Mouse (Mus musculus): ENCODE measurements around the gene Il31ra. TPM values are rescaled to one million over a fixed set of nuclear protein-coding genes. Genes with fewer than 3 reads are reported as not detected.

The Il31ra gene
- polyA plus RNA-seq, 1 experiment from 2014 or later: 0.59 TPM

DNA sequence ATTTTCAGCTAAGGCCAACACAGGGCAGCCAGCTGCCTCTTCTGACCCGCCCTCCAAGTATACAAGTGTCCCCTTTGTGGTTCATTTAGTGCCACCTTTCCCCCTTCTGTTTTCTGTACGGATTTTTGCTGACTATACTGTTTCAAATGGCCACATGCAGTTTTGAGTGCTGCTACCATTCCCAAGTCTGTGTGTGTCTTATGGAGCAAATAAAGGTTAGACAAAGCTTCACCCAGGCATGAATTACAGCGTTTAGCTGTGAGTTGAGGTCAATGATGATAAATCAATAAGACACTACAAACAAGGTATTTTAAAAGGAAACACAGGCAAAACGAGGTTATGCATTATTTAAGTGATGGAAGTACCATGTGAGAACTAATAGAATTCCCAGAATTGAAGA is 24.6 kb downstream of the Il31ra start:
- no peak for DNase-seq (ENCODE audit: low spot score)

DNA sequence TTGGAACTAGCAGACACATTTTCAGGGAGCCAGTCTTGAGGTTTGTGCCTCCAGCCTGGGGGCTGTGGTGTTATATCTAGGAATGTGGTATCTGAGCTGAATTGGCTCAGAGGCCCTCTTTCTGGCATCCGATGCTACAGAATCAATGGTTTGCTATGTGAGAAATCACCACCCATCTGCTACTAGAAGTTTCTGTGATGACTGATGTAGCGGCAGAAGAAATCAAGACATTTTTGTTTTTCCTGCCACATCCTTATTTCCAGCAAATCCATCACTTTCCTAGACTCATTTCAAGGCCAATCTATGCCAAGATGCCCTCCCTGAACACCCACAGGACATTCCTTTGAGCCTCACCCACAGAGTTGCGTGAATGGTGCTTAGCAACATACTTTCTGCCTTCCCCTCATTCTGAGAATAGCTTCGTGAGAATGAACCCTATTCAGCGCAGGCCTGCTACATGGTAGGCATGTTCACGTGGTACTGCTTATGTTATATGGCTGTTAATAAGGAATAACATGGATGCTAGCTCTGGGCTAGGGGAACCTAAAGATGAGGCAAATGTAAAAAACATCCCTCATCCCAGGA is 33.5 kb downstream of the Il31ra start:
- DNase-seq (ENCODE audit: low spot score): no peak

DNA sequence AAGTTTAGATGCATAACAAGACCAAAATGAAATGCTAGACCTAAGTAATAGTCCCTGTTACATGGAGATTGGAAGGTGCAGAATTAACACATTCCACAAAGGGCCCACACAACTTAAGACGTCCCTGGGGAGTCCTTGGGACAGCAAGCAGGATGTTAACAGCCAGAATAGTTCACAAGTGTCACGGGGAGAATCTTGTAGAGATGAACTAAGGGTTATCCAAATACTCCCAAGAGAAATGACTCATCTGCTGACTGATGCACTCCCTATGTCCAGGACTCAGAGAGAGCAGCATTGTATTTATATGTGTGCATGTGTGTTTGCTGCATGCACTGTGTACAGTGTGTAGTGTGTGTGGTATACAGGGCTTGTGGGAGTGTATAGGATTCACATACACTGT is 37.7 kb downstream of the Il31ra start:
- no peak for DNase-seq (ENCODE audit: low spot score)

DNA sequence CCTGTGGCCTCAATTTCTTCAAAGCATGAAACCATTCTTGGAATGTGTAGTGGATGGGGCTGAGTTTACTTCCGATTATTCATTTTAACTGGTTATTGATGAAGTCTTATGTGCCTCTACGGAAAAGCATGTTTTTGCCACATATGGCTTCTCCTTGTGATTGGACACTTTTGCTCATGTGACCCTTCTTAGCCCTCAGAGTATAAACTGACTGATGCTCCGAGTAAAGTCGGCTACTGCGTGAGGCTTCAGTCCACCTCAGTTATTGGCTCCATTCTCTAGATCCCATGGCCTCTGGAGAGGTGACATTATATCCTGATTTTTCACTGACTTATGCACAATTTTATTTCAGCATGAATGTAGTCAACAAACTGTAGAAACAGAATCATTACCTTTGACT is 40.9 kb downstream of the Il31ra start:
- DNase-seq (ENCODE audit: low spot score): no peak

DNA sequence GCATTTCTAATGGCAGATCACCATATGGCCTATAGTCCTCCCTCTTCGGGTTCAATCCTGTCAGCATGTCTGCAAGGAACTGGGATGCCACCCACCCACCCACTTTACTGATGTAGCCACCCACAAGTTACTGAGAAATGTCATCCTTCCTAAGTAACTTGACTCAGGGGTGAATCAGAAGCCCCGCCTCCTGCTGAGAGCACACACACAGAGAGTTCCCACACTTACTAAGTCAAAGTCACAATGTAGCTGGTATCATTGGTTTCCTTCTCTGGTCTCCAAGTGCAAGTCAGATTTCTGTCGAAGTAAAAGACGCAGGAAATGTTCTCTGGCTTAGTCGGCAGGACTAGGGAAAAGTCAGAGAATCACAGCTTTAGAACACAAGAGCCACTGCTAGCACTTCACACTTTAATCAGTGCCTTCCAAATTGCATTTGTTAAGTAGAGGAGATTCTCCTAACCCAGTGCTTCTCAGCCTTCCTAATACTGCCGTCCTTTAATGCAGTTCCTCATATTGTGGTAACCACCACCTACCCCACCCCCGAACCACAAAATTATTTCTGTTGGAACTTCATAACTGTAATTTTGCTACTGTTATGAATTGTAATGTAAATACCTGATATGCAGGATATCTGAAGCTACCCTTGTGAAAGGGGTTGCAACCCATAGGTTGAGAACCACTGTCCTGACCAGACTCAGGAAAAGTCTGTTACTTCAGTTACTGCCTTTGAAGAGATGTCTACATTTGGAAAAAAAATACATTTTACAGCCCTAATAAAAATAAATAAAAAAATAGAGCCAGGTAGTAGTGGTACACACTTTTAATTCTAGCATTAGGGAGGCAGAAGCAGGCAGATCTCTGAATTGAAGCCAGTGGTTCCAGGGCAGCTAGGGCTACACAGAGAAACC is 42.3 kb downstream of the Il31ra start:
- DNase-seq (ENCODE audit: low spot score): no peak

DNA sequence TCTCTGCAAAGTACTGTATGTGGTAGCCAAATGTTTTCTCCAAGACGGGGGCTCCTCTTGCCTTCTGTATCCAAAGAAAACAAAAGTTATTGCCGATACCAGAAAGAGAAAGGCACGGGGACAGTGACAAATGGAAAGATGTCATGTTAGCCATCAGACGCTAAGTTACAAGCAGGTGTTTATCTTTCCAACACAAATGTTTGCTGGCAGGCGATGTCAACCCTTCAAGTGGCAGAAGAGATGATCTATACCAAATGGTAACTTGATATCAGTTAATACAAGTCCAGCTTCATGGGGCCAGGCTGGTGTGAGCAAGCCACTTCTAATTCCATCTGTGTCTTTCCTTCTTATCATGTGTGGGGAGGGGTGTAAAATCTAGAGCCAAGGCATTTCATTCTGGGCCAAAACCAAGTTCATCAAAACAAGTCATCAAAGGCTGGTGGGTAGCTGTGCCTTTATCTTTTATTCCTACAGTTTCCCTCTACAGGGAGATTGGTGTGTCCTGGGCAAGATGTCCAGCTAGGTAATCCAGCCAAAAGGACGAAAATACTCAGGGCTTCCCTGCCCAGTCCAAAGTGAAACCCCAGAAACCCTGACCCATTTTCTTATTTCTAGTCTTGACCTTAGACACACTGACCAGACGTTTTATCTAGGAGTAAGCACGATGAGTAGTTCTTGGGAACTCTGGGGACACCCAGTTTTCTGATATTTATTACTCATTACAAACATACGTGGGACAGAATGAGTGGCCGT is 52.8 kb downstream of the Il31ra start:
- DNase-seq (ENCODE audit: low spot score): no peak

DNA sequence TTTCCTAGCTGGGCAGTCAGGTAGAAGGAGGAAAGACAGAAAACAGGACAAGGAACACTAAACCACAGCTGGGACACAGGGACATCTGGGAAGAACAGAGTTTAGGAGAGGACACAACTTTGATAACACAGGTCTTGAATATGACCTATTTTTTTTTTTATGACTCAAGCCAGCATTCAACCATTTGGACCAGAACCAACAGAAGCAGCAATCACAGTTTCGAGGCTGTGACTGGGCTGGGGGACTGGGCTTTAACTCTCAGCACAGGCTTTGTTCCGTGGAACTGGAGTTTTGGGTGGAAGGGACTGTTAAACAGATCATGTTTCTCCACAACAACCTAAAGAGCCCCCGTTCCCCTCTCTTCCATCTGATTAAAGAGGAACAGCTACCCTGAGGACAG is 53.5 kb downstream of the Il31ra start:
- no peak for DNase-seq (ENCODE audit: low spot score)

DNA sequence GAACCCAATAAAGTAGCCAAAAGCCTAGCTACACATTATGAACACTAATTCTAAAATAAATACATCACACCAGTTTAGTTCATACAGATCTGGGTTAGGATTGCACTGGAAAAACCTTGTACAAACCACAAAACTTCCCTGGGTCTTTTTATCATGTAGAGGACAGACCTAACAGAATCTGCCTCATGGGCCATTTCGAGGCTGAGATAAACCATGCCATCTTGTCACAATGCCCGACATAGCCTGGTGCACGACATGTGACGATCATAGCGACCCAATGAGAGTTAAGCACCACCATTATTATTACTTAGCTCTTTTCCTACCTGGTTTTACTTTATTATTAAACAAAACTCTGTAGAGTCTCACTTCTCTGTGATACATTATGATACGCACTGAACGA is 57.1 kb downstream of the Il31ra start:
- no peak for DNase-seq (ENCODE audit: low spot score)

DNA sequence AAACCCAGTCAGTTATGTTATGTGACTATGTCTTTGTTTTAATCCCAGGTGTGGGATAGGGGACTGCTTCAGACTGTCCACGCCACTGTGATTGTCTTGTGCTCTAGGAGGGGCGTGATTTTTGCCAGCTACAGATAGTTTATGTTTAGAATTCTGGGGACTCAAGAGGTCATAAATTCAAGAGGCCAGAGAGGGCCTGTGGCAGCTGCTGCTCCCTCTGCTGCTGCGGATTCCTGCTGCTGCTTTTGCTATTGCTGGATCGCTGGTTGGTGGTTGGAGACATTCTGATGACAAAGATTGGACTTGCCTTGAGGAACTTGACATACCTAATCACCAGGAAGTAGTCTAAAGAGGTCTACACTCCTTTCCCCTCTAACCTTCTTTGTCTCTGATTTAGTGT is 57.5 kb downstream of the Il31ra start:
- no peak for DNase-seq (ENCODE audit: low spot score)

DNA sequence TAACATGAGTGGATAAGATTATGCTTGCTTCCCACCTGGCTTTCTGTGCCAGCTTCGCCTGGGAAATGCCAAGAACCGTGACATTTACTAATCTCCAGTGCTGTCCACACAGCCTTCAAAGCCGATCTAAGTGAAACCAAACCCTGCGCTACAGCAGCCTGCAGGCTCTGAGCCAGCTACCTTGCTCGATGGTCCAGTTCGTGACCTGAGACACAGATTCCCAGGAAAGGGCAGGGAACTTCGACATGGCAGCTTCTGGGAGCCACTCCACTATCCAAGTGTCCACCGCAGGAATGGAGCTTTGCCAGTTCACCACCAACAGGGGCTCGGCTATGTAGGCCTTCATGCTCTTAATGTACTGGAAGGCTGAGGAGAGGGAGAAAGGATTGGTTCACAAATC is 60.6 kb downstream of the Il31ra start:
- DNase-seq (ENCODE audit: low spot score): no peak

DNA sequence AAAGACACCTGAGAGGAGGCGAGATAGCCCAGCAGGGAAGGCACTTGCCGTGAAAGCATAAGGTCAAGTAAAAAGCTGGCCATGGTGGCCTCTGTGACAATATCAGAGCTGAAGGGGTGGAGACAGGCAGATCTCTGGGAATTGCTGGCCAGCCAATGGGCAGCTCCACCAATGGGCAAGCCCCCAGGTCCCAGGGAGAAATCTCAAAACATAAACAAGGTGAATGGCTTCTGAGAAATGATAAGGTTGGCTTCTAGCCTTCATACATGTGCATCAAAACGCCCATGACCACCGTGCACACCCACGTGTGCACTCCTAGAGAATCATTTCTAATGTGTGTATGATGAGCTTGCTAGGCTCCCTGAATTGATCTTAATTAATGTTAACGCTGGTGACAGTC is 61.9 kb downstream of the Il31ra start:
- DNase-seq (ENCODE audit: low spot score): no peak

DNA sequence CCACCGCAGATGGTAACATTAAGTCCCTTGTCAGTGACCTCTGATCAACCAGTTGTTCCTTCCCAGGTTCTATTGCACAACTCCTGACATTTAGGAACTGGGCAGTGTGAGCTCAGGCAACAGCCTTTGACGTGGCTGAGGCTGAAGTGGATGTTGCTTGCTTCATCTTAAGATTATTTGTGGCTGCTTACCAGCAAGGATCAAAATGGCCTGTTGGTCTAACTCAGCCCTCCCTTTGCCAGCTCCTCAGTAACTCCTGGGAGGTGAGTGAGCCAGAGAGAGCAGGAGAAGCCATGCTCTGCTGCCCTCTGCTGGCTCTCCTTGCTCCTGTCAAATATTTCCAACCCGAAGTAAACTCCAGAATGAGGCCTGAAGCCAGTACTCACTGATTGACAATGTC is 64.3 kb downstream of the Il31ra start:
- DNase-seq (ENCODE audit: low spot score): peak; percentile 84

DNA sequence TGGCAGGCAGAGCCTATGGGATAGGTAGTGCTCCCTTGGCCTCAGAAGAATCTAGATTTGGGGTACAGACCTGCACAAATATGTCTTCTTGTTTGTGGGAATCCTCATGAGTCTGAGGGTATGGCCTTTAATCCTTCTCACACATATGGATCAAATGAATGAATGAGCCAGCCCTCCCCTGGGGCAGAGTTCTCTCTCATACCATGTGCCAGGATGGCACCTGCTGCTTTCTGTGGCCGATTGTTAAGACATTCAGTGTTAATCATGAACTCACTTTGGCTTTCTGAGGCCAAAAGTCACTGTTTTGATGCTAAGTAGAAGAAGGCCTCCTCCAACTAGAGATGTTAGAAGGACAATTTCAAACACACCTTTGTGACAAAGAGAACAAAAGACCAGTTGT is 67.0 kb downstream of the Il31ra start:
- no peak for DNase-seq (ENCODE audit: low spot score)

DNA sequence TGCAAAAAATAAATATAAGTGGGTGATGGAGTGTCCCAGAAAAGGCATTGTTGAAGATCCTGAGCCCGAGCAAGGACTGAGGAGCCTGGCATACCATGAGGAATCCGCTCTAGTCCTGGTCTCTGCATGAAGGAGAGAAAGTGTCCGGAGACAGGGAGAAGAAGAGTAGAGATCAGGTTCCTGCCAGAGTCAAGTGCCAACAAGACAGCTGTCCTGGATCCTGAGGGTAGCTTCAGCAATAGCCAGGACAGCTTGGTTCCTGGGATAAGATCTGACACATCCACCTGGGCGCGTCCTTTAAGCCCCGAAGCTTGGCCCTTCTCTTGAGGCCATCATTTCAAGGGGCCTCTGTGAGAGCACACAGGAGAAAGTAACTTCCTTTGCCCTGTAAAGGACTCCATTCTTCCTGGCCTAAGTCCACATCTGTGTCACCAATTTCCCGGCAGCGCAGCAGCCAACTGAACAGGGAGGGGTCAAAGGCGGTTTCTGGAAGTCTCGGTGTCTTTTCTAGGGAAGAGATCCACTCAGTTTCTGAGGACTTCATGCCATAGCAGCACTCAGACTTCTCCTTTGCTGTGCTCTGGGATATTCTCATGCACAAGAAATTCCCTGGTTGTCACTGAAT is 70.7 kb downstream of the Il31ra start:
- DNase-seq (ENCODE audit: low spot score): no peak

DNA sequence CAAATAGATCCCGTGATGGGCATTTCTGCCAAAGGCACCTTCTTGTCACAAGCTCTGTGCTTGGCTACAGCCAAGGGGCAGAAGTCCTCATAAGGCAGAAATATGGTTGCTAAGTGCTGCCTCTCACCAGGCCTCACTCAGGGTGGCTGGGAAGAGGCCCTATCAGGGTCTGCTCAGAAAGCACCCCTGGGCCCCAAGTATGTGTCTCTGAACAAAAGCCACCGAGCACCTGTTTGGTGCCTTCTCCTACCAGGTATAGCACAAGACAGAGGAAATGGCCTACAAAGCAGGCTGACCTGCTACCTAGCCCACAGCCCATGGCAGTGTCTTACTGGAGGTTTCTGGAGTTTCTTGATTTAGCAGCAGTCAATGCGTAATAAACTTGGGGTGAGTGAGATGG is 71.3 kb downstream of the Il31ra start:
- peak; percentile 59 for DNase-seq (ENCODE audit: low spot score)

DNA sequence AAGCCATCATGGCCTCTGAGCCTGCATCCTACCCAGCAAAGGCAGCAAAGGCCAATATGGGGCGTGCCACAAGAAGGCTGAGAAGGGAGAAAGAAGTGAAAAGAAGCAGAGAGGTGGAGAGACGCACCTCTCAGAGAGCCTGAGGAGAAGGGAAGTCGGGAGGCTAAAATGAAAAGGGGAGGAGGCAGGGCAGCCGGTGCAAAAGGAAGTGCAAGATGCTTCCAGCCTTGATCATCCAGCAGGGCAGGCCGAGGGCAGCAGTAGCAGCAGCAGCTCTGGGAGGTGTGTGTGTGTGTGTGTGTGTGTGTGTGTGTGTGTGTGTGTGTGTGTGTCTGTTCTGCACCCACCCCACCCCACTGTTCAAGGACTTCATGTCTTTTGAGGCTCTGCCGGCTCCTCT is 71.9 kb downstream of the Il31ra start:
- peak; percentile 43 for DNase-seq (ENCODE audit: low spot score)

DNA sequence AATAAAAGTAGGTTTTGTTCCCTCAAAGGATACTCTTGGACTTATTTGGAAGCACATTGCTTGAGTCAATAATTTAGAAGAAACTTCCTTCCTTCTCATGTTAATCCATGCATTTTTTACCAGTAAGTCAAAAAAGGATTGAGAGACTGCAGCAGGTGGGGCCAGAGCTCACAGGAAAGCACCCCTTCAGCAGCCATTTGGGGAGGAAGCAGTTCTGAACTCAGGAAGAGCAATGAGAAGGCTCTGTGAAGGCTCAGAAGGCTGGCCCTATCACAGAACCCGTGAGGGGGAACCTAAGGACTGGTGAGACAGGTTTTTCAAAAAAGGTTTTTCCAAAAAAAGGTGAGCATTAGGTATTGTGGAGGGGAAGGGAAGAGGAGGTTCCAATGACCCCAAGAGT is 79.6 kb downstream of the Il31ra start:
- DNase-seq (ENCODE audit: low spot score): peak; percentile 54

DNA sequence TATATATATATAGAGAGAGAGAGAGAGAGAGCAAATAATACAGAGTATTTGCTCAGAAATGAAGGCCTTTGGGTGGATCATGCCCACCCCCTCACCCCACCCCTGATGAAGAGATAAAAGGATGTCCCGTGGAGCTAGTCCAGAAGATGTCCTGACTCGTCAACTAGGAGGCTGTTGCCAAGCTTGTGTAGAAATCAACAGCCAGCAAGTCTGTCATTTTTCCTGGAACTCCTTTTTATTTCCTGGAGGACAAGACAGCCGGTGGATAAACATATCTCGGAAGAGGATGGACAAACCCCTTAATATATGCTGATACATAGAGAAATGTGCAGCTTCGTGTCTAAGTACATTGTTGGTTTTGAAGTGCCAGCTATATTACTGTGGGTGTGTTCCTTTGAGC is 81.3 kb downstream of the Il31ra start:
- DNase-seq (ENCODE audit: low spot score): no peak

DNA sequence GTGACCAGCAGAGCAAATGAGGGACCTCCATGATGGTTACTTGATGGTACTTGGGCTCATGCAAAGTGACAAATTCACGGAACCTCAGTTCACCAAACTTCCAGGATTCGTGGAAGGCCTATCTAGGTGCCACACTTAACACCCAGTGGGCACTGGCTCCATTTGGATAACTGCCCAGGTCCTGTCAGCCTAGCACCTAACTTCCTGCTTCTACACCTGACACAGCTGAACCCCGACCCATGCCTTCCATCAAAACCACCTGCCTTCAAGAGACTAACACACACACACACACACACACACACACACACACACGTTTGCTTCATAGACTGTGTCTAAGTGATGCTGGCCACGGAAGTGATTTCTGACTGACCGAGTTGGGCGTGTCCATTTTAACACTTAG is 82.3 kb downstream of the Il31ra start:
- DNase-seq (ENCODE audit: low spot score): no peak

DNA sequence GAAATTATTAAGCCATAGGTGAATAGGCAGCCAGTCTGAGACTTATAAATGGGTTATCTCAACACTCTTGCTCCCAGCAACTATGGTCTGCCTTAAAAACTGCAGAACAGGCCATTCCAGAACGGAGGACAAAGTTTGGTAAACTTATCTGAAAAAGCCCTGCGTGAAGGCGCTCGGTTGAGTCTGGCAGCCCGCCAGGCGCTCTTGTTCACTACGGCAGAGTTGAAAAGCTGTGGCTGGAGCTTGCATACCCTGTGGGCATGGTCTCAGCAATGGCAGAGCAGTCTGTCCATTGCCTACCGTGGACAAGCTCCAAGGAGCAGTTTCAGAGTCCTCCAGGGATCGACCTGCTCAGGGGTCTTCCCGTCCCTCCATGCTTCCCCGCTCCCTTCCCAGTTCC is 82.9 kb downstream of the Il31ra start:
- DNase-seq (ENCODE audit: low spot score): no peak

DNA sequence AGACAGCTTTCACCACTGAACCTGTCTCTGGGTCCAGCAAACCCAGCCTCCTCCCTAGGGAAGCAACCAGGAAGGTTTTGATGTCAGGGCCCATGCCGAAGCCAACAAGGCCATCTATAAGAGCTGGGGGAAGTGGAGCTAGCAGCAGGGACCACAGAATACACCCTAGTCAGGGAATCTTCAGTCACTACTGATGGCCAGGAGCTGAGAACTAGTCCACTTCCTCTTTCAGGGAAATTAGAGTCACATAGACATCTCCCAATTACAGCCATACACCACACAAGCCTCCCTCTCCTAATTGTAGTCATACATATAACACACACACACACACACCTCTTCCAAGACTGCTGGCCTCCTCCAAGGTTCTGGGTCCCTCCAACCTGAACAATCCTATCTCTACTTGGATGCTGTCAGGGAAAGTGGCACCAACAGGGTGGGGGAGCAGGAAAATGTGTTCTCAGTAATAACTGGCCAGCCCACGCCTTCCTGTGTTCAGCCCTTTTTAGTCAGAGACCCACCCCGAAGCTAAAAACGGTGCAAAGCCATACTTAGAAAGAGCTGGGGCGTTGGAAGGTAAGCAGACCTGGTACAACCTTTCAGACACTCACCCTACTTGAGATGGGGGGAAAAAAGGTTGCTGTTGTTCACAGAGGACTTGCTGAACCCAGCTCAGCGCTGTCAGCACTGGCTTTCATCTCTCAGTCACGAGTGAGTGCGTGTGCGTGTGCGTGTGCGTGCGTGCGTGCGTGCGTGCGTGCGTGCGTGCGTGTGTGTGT is 83.5 kb downstream of the Il31ra start:
- no peak for DNase-seq (ENCODE audit: low spot score)
